In genomic region chr11:120227571-120228051, GRCm38 (mm10) we compare ENCODE assay signal across 8 mouse cellular contexts. TPM values are rescaled to one million over a fixed set of nuclear protein-coding genes. Genes with fewer than 3 reads are reported as not detected.
A peak's percentile ranks its signal among the peaks of the same experiment; 100 is the strongest.
DNase-seq lines count a peak whose midpoint lies in the region; ATAC-seq and TF ChIP-seq lines count a peak whose summit lies in the region.

No protein-coding gene starts in this region.

- H3K27ac ChIP-seq in neural tube, embryonic 11.5 days (ENCODE audit: low read depth, low read length), result no peak overlapping the region
- H3K27ac ChIP-seq in intestine, postnatal 0 days (ENCODE audit: low read depth, low read length), result peak overlapping the region; percentile 36; the same call in 1 of the 2 replicates

- no peaks in the 10 kb centered on the region for H3K9me3 ChIP-seq in neural tube, embryonic 11.5 days (ENCODE audit: control insufficient read depth, low read length)
- H3K9me3 ChIP-seq in intestine, postnatal 0 days (ENCODE audit: control insufficient read depth), result no peaks in the 10 kb centered on the region

- peaks cover 72% of the 10 kb centered on the region for H3K4me1 ChIP-seq in neural tube, embryonic 11.5 days (ENCODE audit: control insufficient read depth, insufficient read depth, low read length)
- peaks cover 49% of the 10 kb centered on the region for H3K4me1 ChIP-seq in intestine, postnatal 0 days (replicated peaks; ENCODE audit: control insufficient read depth, insufficient read depth, low read length)

- no peak overlapping the region for H3K4me3 ChIP-seq in neural tube, embryonic 11.5 days (ENCODE audit: low read depth, low read length)
- no peak overlapping the region for H3K4me3 ChIP-seq in intestine, postnatal 0 days (ENCODE audit: low read depth, low read length)

- no peak for ATAC-seq in neural tube, embryonic 11.5 days (ENCODE audit: insufficient read depth, low FRiP score, low TSS enrichment)
- no peak for ATAC-seq in intestine, postnatal 0 days

- H3K27me3 ChIP-seq in neural tube, embryonic 11.5 days (ENCODE audit: control insufficient read depth, insufficient read depth, low read length), result no peaks in the 10 kb centered on the region
- H3K27me3 ChIP-seq in intestine, postnatal 0 days (replicated peaks; ENCODE audit: control insufficient read depth, insufficient read depth, low read length), result no peaks in the 10 kb centered on the region

- H3K4me2 ChIP-seq in neural tube, embryonic 11.5 days (ENCODE audit: low read depth), result no peak overlapping the region; the same call in 1 of the 2 replicates
- peak overlapping the region; percentile 97 for H3K4me2 ChIP-seq in intestine, postnatal 0 days (replicated peaks; ENCODE audit: low read depth)

- DNase-seq in adrenal gland, postnatal 14 days, result peak; percentile 62
- no peak for DNase-seq in adrenal gland, adult 18-20 months (ENCODE audit: low spot score in 2 of 2)
- no peak for DNase-seq in neural tube, embryonic 11.5 days (ENCODE audit: low spot score)
- DNase-seq in neural tube, embryonic 10.5 days (ENCODE audit: extremely low spot score, low spot score), result no peak
- peak; percentile 40 for DNase-seq in naive thymus-derived CD4-positive, alpha-beta T cell, adult 2 months (ENCODE audit: low read depth)
- DNase-seq in spleen, postnatal 14 days (ENCODE audit: low spot score in 2 of 2), result no peak
- DNase-seq in urinary bladder, postnatal 36 days (ENCODE audit: low spot score in 2 of 2), result no peak

- WGBS in neural tube, embryonic 11.5 days, result 25% methylated on average over 8 of the region's 8 CpGs
- WGBS in intestine, postnatal 0 days, result 28% methylated on average over 8 of the region's 8 CpGs

- TF ChIP-seq CTCF in intestine, postnatal 0 days (IDR thresholded peaks at IDR 0.05; ENCODE audit: low read depth), result no peak

- peak overlapping the region; percentile 19 for H3K9ac ChIP-seq in neural tube, embryonic 11.5 days (ENCODE audit: low read length)
- H3K9ac ChIP-seq in intestine, postnatal 0 days (ENCODE audit: low read depth, low read length), result peak overlapping the region; percentile 19

- H3K36me3 ChIP-seq in neural tube, embryonic 11.5 days (ENCODE audit: control insufficient read depth, insufficient read depth, low read length), result no peaks in the 10 kb centered on the region
- no peaks in the 10 kb centered on the region for H3K36me3 ChIP-seq in intestine, postnatal 0 days (ENCODE audit: control insufficient read depth, insufficient read depth)

RNA-seq across cellular contexts. Expression of gene Bahcc1, which starts 5.1 kb away (rescaled TPM):
- 12.4 and 17.2 TPM in 2 replicates for total RNA-seq in adrenal gland, postnatal 14 days (2021)
- total RNA-seq in adrenal gland, adult 18-20 months (2021), result 1 to 10 TPM; 7.8 to 8.9 TPM
- 19.7 and 22.7 TPM in 2 replicates for polyA plus RNA-seq in neural tube, embryonic 11.5 days (2014; fragmentation: Nextera tagmentation; extraction: Ambion mirVana)
- 3.1 and 4.2 TPM in 2 replicates for polyA plus RNA-seq in intestine, postnatal 0 days (2015; fragmentation: Nextera tagmentation; extraction: Ambion mirVana)

Comparison
In these comparisons a context has a peak if more than half of its experiments do, and no peak if none do; other contexts are left out.
1. DNase-seq: peak in adrenal gland, postnatal 14 days (single experiment) and naive thymus-derived CD4-positive, alpha-beta T cell, adult 2 months (single experiment); none in adrenal gland, adult 18-20 months (0 of 2), neural tube, embryonic 11.5 days (single experiment), neural tube, embryonic 10.5 days (single experiment), spleen, postnatal 14 days (0 of 2) and urinary bladder, postnatal 36 days (0 of 2).